Mouse (Mus musculus): Measurements from ENCODE around the gene Gm20521. TPM values are rescaled to one million over a fixed set of nuclear protein-coding genes. Genes with fewer than 3 reads are reported as not detected.
A peak's percentile ranks its signal among the peaks of the same experiment; 100 is the strongest.

Gene Gm20521
- polyA plus RNA-seq, 1 experiment from 2014 or later = not detected

DNA sequence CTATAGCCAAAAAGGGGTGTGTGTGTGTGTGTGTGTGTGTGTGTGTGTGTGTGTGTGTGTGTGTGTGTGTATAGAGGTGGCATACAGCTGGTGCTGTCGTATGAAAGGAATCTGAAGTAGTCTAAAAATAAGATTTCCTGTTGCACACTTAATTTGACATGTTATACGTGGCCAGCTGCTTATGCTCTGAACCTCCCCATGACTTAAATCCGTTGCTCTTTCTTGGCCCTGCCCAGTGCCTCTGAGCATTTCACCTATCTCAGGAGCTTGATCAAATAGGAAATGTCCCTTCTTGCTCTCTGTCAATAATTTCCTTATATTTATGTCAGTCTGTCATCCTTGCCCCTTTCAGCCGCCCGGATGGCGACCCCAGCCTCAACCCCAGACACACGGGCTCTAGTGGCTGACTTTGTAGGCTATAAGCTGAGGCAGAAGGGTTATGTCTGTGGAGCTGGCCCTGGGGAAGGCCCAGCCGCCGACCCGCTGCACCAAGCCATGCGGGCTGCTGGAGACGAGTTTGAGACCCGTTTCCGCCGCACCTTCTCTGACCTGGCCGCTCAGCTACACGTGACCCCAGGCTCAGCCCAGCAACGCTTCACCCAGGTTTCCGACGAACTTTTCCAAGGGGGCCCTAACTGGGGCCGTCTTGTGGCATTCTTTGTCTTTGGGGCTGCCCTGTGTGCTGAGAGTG lies 926 bp downstream of the Gm20521 start:
- ATAC-seq (peak; percentile 10; the same call in 1 of the 2 replicates), DNase-seq (ENCODE audit: low spot score) (no peak)
- H3K9me3 ChIP-seq (replicated peaks; ENCODE audit: control insufficient read depth, low read length) = no peaks in the 10 kb centered on the region
- peaks cover 13% of the 10 kb centered on the region for H3K4me1 ChIP-seq (ENCODE audit: control insufficient read depth, insufficient read depth, low read length)
- H3K4me2 ChIP-seq (ENCODE audit: low read length) = peak overlapping the region; percentile 83
- peak overlapping the region; percentile 88 for H3K9ac ChIP-seq (ENCODE audit: low read length)
- H3K27me3 ChIP-seq (replicated peaks; ENCODE audit: control insufficient read depth, insufficient read depth, low read length) = no peaks in the 10 kb centered on the region
- H3K36me3 ChIP-seq (ENCODE audit: control insufficient read depth, insufficient read depth, low read length) = peaks cover 10% of the 10 kb centered on the region
- WGBS = 38% methylated on average over 21 of the region's 21 CpGs
- peak overlapping the region; percentile 69 for H3K4me3 ChIP-seq (ENCODE audit: low read depth, low read length)
- peak overlapping the region; percentile 86 for H3K27ac ChIP-seq (ENCODE audit: low read depth, low read length)

DNA sequence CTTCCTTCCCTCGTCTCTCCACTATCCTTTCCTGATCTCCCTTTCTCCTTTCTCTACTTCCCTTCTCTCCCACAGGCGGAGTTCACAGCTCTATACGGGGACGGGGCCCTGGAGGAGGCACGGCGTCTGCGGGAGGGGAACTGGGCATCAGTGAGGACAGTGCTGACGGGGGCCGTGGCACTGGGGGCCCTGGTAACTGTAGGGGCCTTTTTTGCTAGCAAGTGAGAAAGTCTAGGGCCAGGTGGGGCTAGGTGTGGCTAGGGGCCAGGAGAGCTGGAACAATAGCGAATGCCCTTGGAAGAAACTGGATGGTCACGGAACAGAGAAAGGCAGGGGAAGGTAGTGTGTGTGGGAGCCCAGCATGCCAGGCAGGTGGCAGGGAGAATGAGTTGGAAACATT lies 2.1 kb downstream of the Gm20521 start:
- WGBS = 88% methylated on average over 11 of the region's 11 CpGs
- Histone ChIP-seq H3K27ac (ENCODE audit: low read depth, low read length) (no peak overlapping the region), H3K27me3 (replicated peaks; ENCODE audit: control insufficient read depth, insufficient read depth, low read length) (no peaks in the 10 kb centered on the region), H3K9me3 (replicated peaks; ENCODE audit: control insufficient read depth, low read length) (no peaks in the 10 kb centered on the region), H3K36me3 (ENCODE audit: control insufficient read depth, insufficient read depth, low read length) (peaks cover 10% of the 10 kb centered on the region), H3K4me2 (ENCODE audit: low read length) (no peak overlapping the region), H3K4me1 (ENCODE audit: control insufficient read depth, insufficient read depth, low read length) (peaks cover 13% of the 10 kb centered on the region), H3K9ac (ENCODE audit: low read length) (no peak overlapping the region), H3K4me3 (ENCODE audit: low read depth, low read length) (no peak overlapping the region)
- DNase-seq (ENCODE audit: low spot score) (no peak), ATAC-seq (no peak)

DNA sequence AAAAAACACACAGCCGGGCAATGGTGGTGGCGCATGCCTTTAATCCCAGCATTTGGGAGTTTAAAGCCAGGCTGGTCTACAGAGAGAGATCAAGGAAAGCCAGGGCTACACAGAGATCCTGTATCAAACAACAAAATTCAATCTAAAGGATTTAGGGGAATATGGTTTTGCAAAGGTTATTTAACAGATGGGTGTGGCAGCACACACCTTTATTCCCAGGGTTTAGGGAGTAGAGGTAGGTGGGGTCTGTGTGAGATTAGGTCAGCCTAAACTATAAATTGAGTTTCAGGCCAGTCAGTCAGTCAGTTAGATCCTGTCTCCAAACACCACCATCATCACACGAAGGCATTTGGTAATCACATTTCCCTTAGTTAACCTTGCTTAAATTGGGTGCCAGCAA lies 9.0 kb downstream of the Gm20521 start, which contains the start of gene Pabpn1:
Gene Pabpn1 (plus strand): TSS at position 301 of the 400 bp plus-strand sequence.
- Histone ChIP-seq H3K27me3 (replicated peaks; ENCODE audit: control insufficient read depth, insufficient read depth, low read length) (no peaks in the 10 kb centered on the region), H3K4me3 (ENCODE audit: low read depth, low read length) (peak within 1 kb of the TSS; percentile 39), H3K9me3 (replicated peaks; ENCODE audit: control insufficient read depth, low read length) (no peaks in the 10 kb centered on the region), H3K9ac (ENCODE audit: low read length) (peak within 1 kb of the TSS; percentile 58), H3K4me1 (ENCODE audit: control insufficient read depth, insufficient read depth, low read length) (peaks cover 13% of the 10 kb centered on the region), H3K27ac (ENCODE audit: low read depth, low read length) (peak within 1 kb of the TSS; percentile 80), H3K36me3 (ENCODE audit: control insufficient read depth, insufficient read depth, low read length) (peaks cover 18% of the 10 kb centered on the region), H3K4me2 (ENCODE audit: low read length) (peak within 1 kb of the TSS; percentile 50)
- 94% methylated on average over 3 of the region's 3 CpGs for WGBS
- no peak for ATAC-seq
- no peak for DNase-seq (ENCODE audit: low spot score)

DNA sequence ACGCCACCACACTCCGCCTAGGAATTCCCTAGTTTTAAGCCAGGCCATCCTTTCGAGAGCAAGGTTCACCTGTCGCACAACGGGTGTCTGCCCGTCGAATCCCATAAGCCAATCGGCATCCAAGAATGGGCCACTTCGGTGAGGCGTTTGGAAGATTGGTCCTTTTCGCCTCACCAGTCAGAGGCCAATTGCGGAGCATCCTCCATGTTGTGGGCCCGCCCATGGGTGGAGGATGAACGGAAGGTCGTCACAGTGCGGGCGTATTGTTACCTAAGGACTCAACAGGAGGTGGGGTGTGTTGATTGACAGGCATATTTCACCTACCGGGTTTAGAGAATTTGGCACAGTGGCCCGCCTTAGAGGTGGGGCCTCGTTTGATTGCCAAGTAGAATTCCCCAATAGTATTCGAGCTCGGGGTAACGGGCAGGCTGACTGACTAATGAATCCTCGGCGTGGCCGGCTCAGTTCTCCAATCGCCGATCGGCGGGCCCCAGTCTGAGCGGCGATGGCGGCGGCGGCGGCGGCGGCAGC lies 10.5 kb downstream of the Gm20521 start:
- no peaks in the 10 kb centered on the region for H3K9me3 ChIP-seq (replicated peaks; ENCODE audit: control insufficient read depth, low read length)
- peak; percentile 98 for ATAC-seq
- peak overlapping the region; percentile 95 for H3K27ac ChIP-seq (ENCODE audit: low read depth, low read length)
- H3K4me2 ChIP-seq (ENCODE audit: low read length) = peak overlapping the region; percentile 87
- DNase-seq (ENCODE audit: low spot score) = peak; percentile 100
- H3K4me3 ChIP-seq (ENCODE audit: low read depth, low read length) = peak overlapping the region; percentile 93
- peak overlapping the region; percentile 100 for H3K9ac ChIP-seq (ENCODE audit: low read length)
- peaks cover 32% of the 10 kb centered on the region for H3K36me3 ChIP-seq (ENCODE audit: control insufficient read depth, insufficient read depth, low read length)
- no peaks in the 10 kb centered on the region for H3K27me3 ChIP-seq (replicated peaks; ENCODE audit: control insufficient read depth, insufficient read depth, low read length)
- peaks cover 13% of the 10 kb centered on the region for H3K4me1 ChIP-seq (ENCODE audit: control insufficient read depth, insufficient read depth, low read length)
- under 1% methylated on average over 38 of the region's 38 CpGs for WGBS

DNA sequence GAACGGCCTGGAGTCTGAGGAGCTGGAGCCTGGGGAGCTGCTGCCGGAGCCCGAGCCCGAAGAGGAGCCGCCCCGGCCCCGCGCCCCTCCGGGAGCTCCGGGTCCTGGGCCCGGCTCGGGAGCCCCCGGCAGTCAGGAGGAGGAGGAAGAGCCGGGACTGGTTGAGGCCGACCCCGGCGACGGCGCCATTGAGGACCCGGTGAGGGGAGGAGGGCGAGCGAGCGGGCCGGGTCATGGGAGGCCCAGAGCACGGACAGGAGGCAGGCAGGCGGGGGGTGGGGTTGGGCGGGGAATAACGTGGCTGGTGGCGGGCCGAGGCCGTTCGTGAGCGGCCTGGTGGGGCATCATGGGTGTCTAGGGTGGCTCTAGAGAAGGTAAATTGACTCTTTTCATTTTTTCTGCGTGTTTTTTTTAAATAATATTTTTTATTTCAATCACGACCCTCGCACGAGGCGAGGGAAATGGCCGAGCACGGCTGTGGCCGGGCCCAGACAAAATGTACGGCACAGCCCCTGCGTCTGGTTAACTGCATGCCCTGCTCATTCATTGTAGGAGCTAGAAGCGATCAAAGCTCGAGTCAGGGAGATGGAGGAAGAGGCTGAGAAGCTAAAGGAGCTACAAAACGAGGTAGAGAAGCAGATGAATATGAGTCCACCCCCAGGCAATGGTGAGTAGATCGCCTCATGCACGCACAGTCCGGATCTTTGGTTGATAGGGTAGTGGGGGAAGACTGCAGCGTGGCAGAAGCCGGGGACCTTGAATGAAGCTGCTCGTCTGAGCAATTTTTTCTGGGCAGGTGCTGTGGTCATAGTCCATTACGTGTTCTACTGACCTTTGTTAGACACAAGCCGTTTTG lies 11.3 kb downstream of the Gm20521 start:
- H3K27me3 ChIP-seq (replicated peaks; ENCODE audit: control insufficient read depth, insufficient read depth, low read length) = no peaks in the 10 kb centered on the region
- DNase-seq (ENCODE audit: low spot score) = peak; percentile 46
- under 1% methylated on average over 49 of the region's 54 CpGs for WGBS

DNA sequence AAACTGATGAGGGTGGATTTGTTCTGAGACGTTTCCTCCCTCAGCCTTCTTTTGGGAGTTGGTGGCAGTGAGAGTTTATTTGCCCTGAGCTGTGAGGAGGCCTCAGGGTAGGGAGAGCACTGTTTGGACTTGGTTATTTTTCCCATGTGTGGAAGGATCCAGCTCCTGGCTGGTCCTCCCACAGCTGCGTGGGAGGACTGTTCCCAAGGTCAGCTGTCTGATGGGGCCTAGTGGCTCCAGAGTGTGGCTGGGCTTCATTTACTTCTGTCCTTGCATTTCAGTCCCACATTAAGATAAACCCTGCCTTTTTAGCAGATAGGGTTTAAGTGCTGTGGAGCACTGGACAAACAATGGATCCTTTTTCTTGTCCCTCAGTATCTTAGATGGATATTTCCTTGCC lies 14.2 kb downstream of the Gm20521 start:
- Histone ChIP-seq H3K9ac (ENCODE audit: low read length) (no peak overlapping the region), H3K4me3 (ENCODE audit: low read depth, low read length) (no peak overlapping the region), H3K4me2 (ENCODE audit: low read length) (no peak overlapping the region), H3K9me3 (replicated peaks; ENCODE audit: control insufficient read depth, low read length) (no peaks in the 10 kb centered on the region), H3K27ac (ENCODE audit: low read depth, low read length) (no peak overlapping the region), H3K27me3 (replicated peaks; ENCODE audit: control insufficient read depth, insufficient read depth, low read length) (no peaks in the 10 kb centered on the region), H3K36me3 (ENCODE audit: control insufficient read depth, insufficient read depth, low read length) (peaks cover 38% of the 10 kb centered on the region), H3K4me1 (ENCODE audit: control insufficient read depth, insufficient read depth, low read length) (peaks cover 13% of the 10 kb centered on the region)
- DNase-seq (ENCODE audit: low spot score) (no peak), ATAC-seq (no peak)
- 66% methylated on average over 2 of the region's 2 CpGs for WGBS

More for the DNA sequence above, 11.3 kb downstream of the Gm20521 start:
- H3K27ac ChIP-seq (ENCODE audit: low read depth, low read length) = peak overlapping the region; percentile 95
- peaks cover 13% of the 10 kb centered on the region for H3K4me1 ChIP-seq (ENCODE audit: control insufficient read depth, insufficient read depth, low read length)
- peak; percentile 55 for ATAC-seq
- peak overlapping the region; percentile 87 for H3K4me2 ChIP-seq (ENCODE audit: low read length)
- no peaks in the 10 kb centered on the region for H3K9me3 ChIP-seq (replicated peaks; ENCODE audit: control insufficient read depth, low read length)
- H3K9ac ChIP-seq (ENCODE audit: low read length) = peak overlapping the region; percentile 100
- peak overlapping the region; percentile 93 for H3K4me3 ChIP-seq (ENCODE audit: low read depth, low read length)
- peaks cover 38% of the 10 kb centered on the region for H3K36me3 ChIP-seq (ENCODE audit: control insufficient read depth, insufficient read depth, low read length)

DNA sequence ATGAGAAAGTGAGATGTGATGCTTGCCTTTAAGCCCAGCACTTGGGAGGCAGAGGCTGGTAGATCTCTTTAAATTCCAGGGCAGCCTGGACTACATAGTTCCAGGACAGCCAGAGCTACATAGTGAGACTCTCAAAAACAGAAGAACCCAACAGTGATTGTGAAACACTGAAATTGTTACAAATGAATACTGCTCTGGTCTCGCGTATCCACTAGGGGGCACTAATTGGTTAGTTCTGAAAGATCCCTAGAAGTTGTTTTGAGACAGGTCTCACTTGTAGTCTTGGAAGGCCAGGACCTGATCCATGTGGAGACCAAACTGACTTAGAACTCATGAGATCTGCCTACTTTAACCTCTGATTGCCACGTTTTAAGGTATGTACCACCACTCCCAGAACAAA lies 17.1 kb downstream of the Gm20521 start:
- no peak overlapping the region for H3K4me2 ChIP-seq (ENCODE audit: low read length)
- H3K9ac ChIP-seq (ENCODE audit: low read length) = no peak overlapping the region
- DNase-seq (ENCODE audit: low spot score) (peak; percentile 94), ATAC-seq (peak; percentile 69)
- peaks cover 7% of the 10 kb centered on the region for H3K4me1 ChIP-seq (ENCODE audit: control insufficient read depth, insufficient read depth, low read length)
- WGBS = under 1% methylated on average over 3 of the region's 3 CpGs
- no peak overlapping the region for H3K4me3 ChIP-seq (ENCODE audit: low read depth, low read length)
- H3K36me3 ChIP-seq (ENCODE audit: control insufficient read depth, insufficient read depth, low read length) = peaks cover 42% of the 10 kb centered on the region
- no peaks in the 10 kb centered on the region for H3K9me3 ChIP-seq (replicated peaks; ENCODE audit: control insufficient read depth, low read length)
- H3K27me3 ChIP-seq (replicated peaks; ENCODE audit: control insufficient read depth, insufficient read depth, low read length) = no peaks in the 10 kb centered on the region
- H3K27ac ChIP-seq (ENCODE audit: low read depth, low read length) = no peak overlapping the region

DNA sequence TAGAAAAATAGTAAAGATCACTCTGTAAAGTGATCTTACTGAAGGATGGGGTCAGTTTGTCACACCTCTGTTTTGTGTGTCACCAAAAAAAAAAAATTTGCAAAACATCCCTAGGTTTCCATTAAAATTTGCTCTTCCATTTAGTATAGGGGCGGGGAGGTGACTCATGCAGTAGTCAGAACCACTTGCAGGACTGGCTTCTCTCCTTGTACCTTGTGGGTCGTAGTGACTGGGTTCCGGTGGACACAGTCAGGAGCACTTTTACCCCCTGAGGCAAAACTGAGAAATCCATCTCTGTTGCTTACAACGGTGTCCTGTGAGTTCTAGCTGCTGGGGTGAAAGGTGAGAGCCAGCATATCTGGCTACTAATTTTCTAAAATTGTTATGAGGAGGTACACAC lies 20.4 kb downstream of the Gm20521 start:
- ATAC-seq (no peak), DNase-seq (ENCODE audit: low spot score) (no peak)
- no peak overlapping the region for H3K4me2 ChIP-seq (ENCODE audit: low read length)
- H3K36me3 ChIP-seq (ENCODE audit: control insufficient read depth, insufficient read depth, low read length) = peaks cover 40% of the 10 kb centered on the region
- no peak overlapping the region for H3K9ac ChIP-seq (ENCODE audit: low read length)
- no peaks in the 10 kb centered on the region for H3K9me3 ChIP-seq (replicated peaks; ENCODE audit: control insufficient read depth, low read length)
- no peak overlapping the region for H3K4me3 ChIP-seq (ENCODE audit: low read depth, low read length)
- H3K27ac ChIP-seq (ENCODE audit: low read depth, low read length) = no peak overlapping the region
- 89% methylated on average over 4 of the region's 4 CpGs for WGBS
- no peaks in the 10 kb centered on the region for H3K27me3 ChIP-seq (replicated peaks; ENCODE audit: control insufficient read depth, insufficient read depth, low read length)
- no peaks in the 10 kb centered on the region for H3K4me1 ChIP-seq (ENCODE audit: control insufficient read depth, insufficient read depth, low read length)
